Mouse (Mus musculus): ENCODE data around the gene Gm34302.
"Not testable (repeated sequence)": the region's sequence is repeated elsewhere in the genome, so short reads cannot be mapped to it uniquely, and the experiment has no call there.

Gene Gm34302

DNA sequence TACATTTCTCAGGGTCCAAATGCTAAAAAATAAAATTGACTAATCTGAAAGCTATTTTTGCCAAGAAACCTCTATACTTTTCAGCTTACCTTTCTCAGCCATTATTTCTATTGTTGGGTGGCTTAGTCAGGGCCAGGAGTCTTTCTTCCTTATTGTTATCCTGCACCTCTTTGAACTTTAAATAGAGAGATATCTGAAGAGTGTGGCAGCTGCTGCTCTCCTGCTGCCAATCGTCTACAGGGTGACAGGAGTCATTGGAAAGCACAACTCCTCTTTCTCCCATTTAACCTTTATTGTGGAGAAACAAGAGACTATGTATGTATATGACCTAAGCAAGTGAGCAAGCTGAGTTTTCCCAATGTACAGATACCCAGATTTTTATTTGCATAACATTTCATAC, at the start of gene Gm34302:
TSS of gene Gm34302 (minus strand) at position 154 of the 400 bp plus-strand sequence.
- DNase-seq (ENCODE audit: low spot score) = no peak

DNA sequence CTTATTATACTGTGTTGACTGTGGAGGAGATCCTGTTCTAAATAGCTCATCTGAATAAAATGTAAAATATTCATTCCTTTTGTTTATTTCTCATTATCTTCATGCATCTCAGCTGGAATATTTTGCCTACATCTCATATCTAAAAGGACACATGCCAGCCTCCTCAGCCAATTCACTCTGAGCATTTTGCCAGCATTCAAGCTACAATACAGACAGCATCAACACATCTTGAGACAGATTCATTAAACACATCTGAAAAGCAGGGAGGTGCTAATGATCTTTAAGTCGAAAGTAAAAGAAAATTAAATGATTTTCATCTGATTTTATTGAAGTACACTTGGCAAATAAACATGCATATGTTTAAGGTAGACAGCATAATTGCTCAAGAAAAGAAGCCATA, 48.2 kb upstream of the Gm34302 start:
- no peak for DNase-seq (ENCODE audit: low spot score)

DNA sequence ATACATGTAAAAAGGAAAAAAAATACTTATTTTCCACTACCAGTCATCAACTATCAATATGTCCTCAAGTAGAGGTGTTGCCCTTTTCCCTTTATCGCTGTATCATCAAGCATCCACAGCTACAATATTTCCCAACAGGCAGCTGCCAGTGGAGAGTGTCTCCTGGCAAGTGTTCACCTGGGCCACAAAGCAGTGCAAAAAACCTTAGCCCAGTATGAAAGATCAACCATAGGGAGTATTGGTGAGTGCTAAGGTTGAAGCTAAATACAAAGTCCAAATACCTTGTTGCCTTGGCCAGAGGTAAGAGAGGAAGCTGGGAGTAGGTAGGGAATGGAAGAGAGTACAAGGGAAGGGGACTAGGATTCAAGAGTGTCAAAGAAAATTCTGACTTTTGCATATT, 34.0 kb upstream of the Gm34302 start:
- DNase-seq (ENCODE audit: low spot score) = no peak

DNA sequence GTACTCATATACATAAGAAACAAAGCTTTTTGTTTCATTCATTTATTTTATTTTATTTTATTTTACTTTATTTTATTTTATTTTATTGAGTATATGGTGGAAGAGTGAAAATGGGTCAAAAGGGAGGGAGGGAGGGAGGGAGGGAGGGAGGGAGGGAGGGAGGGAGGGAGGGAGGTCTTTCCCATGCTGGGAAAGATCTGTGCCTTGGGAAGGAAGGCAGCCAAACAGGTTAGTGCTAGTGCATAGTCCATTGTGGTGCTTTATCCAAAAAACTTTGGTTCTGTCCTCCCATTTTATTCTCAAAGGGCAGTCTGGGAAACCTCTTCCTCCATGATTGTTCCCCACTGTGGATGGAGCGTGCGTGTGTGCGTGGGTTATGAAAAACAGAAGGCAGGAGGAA, 32.6 kb upstream of the Gm34302 start:
- DNase-seq (ENCODE audit: low spot score) = not testable (repeated sequence)

DNA sequence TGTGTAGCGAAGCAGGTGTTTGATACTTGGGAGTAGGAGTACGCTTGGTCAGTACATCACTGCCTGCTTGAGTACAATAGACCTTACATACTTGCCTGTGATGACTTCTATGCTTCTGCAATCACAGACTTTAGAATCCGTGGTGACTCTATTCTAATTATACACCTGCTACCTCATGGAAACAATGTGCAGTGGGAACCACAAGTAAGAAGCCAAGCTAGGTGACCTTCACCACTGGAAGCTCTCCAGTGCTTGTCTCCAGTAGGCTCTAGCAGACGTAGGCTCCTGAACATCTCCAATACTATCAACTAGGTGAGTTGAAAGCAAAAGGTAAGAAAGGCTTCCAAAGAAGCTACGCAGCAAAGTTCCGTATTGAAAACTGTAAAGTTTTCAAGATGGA, 27.6 kb upstream of the Gm34302 start:
- DNase-seq (ENCODE audit: low spot score) = no peak

DNA sequence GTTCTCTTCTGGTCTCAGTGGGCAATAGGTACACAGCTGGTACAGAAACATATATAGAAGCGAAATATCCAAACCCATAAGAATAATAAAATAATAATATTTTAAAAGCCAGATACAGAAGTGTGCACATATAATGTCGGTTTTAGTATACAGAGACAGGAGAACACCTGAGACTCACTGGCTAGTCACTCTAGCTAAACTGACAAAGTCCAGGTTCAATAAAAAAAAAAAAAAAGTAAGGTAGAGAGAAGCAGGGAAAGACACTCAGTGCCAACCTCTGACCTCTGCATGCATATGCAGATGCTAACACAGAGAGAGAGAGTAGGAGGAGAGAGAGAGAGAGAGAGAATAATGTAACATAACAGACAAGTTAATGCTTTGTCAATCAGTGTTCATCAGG, 25.8 kb upstream of the Gm34302 start:
- DNase-seq (ENCODE audit: low spot score) = no peak

DNA sequence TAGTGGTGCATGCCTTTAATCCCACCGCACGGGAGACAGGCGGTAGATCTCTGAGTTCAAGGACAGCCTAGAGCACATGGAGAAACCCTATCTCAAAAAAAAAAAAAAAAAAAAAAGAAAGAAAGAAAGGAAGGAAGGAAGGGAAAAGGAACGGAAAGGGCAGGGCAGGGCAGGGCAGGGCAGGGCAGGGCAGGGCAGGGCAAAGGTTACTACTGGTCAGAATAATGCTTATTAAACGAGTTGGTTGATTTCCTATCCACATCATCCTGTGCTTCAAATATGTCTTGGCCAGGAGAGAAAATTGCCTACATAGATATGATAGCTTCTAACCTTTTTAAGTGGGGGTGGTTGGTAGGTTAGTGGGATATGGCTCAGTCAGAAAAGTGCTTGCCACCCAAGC, 25.2 kb upstream of the Gm34302 start:
- no peak for DNase-seq (ENCODE audit: low spot score)

DNA sequence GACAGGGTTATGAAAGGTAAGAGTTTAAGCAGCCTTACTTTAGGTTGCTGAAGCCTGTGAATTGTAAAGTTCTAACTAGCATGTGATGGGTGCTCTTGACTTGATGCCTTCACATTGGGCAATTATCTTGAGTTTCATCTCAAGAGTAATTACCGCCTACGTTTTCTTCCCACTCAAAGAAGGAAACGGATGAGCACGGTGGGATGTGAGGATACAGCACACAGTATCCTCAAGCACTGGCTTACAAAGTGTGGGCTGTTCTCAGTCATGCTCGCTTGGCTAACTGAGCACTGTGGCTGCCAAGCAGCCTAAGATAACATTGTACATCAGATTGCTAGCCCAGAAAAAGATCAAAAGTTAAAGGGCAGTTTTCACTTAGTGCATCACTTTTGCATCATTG, 20.8 kb upstream of the Gm34302 start:
- DNase-seq (ENCODE audit: low spot score) = no peak

DNA sequence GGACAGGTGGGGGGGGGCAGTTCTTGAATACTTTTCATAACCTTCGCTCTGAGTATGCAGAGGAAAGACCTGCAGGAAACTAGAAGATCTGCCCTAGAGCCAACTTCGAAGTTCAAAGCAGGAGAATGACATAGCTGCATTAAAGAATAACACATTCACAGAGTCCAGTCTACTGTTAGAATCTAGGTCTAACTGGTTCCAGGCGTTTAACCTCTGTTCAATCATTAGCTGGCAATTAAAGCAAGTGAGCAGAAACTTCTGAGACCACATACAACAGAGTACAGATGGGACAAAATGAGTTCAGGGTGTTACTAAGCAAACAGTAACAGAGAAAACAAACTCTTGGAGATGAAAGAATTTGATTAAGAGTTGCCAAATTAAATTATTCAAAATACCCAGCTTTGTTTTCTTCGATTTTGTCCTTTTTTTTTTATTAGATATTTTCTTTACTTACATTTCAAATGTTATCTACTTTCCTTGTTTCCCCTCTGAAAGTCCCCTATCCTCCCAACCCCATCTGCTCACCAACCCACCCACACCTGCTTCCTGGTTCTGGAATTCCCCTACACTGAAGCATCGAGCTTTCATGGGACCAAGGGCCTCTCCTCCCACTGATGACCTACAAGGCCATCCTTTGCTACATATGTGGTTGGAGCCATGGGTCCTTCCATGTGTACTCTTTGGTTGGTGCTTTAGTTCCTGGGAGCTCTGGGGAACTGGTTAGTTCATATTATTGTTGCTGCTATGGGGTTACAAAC, 11.1 kb upstream of the Gm34302 start:
- DNase-seq (ENCODE audit: low spot score) = no peak

DNA sequence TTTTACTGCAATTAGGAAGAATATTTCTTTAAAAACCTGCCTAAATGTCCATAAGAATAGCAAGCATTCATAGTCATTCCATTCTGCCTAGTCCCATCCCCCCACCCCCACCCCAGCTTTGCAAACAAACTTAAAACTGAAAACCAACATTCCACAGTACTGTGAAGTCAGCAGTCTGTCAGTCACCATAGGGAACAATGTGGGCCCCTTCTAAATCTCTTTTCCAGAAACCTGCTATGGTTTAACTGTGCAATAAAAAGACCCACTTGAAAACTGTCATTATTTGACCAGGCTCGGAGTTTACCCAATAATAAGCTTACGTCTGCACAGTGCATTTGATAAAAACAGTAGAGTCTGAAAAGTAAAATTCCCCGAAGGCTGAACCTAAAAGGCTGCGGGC, 9.9 kb upstream of the Gm34302 start:
- no peak for DNase-seq (ENCODE audit: low spot score)

DNA sequence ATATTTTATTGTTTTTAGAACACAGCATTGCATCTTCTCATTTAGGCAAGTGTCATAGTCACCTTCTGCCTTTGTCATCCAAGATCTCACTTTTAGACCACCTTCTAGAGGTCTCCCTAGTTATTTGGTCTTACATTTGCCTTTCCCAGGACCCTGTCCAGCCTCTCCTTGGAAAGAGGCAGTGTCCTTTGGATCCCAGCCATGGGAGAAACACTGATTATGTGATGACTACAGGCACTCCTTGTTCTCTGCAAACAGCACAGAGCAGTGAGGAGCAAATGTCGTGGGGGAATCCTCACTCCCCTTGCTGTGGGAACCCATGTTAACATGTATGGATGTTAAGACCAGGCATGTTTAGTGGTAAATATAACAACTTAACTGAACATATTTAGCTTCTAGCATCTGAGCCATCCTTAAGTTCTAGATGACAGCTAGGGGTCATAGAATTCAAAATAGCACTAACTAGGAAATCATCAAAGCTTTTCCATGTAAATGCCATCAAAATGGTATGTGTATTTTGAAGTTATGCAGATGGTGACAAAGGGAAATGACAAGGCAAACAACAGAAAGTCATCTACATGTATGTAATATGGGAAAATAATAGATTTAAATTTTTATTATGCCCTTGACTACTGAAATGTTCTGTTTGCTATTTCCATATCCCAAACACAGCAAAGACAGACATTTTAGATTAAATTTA, 43.1 kb downstream of the Gm34302 start:
- no peak for DNase-seq (ENCODE audit: low spot score)

DNA sequence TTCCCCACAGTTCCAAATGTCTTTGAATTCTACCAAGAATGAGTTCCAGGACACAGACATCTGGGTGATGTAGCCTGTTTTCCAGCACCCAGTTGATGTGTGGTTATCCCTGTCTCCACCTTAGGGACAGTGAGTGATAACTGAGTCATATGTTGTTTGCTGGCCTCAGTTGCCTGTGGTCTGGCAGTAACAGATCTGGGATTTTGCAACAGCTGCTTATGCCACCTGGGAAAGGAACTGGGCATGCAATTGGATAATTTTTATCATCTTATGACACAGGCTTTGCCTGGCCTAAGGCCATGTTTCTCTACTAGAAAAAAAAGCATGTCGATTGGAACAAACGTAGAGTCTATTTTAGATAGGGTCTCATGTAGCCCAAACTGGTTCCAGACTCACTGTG, 43.9 kb downstream of the Gm34302 start:
- DNase-seq (ENCODE audit: low spot score) = no peak

DNA sequence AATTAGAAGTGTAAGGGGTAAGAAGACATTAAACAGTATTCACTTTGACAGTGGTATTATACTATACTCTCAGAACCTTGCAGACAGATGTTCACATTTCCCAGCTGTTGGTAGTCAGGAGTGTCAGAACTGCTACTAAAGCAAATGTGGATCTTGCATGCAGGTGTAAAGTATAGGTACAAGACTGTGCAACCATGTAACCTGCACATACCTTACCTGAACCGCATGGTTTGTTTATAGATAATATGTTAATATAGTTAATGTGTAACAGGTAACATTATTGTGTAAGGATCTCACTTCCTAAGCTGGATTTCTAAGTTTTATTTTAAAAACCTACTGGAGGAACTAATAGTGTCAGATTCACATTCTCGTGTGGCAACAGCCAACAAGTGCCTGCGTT, 44.8 kb downstream of the Gm34302 start:
- DNase-seq (ENCODE audit: low spot score) = no peak
